Mouse (Mus musculus): ENCODE results near the gene Shh. TPM values are rescaled to one million over a fixed set of nuclear protein-coding genes. Genes with fewer than 3 reads are reported as not detected.

Shh gene
- 4.5 and 5.1 TPM in 2 replicates for polyA plus RNA-seq (2016; fragmentation: Nextera tagmentation; extraction: Ambion mirVana)

DNA sequence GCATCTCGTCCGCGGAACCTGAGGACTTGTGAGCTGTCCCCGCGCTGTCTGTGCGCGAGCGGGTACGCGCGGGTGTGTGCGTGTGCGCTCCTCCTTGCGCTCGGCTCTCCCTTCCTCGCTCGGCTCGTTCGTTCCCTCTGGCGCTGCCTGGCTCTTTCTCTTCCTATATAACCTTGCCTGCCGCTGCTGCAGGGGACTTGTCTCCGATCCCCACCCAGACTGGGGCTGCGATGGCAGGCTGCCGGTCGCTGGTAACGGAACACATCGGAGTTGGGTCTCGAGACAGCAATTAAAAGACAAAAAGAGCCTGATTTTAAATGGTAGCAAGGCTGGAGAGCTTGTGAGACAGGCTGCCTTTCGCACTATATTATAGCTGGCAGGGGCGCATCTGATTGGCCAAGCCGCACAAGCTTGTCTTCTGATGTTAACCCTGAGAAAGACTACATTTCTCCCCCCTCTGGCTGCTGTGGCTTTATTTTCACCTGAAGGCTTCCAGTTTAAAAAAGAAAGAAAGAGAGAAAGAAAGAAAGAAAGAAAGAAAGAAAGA, at the start of gene Shh:
Gene Shh, minus strand, starts transcription at position 497 of the 547 bp plus-strand sequence.
- peak within 1 kb of the TSS; percentile 69; the same call in 1 of the 2 replicates for H3K27ac ChIP-seq (replicated peaks)
- under 1% methylated on average over 31 of the region's 31 CpGs for WGBS

DNA sequence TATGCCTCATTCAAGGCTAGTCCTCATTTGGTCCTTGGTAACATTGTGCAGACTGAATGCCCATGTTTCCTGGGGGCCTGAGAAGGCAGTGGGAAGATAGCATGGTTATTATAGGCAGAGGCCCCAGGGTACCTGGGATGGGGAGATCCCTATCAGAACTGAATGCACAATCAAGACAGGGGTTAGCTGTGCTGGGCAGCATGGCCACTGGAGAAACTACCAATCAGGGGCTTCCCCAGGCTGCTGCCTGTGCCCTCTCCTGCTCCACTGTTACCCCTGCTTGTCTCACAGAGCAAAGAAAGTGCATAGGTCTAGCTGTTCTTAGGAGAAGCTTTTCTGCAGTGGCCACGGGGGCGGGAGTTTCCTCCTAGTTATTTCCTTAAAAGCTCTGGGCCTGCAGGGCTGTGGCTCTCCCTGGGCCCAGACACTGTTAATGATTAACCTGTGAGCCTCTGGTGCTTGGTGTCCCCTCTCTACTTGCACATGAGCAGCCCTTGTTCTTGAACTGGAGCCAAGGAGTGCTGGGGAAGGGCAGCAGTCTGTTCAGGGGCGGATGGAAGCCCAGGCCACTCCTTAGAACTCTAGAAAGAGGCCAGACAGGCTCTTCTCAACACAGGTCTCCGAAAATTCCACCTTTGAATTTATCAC, 33.9 kb upstream of the Shh start:
- Histone ChIP-seq H3K4me2 (replicated peaks) (no peak overlapping the region), H3K36me3 (no peaks in the 10 kb centered on the region), H3K4me1 (no peaks in the 10 kb centered on the region), H3K27me3 (no peaks in the 10 kb centered on the region), H3K9ac (replicated peaks) (no peak overlapping the region), H3K4me3 (no peak overlapping the region), H3K9me3 (no peaks in the 10 kb centered on the region), H3K27ac (replicated peaks) (no peak overlapping the region)
- no peak for ATAC-seq (ENCODE audit: low FRiP score, low read depth)
- 74% methylated on average over 4 of the region's 4 CpGs for WGBS

More for the DNA sequence above, at the start of gene Shh:
- H3K36me3 ChIP-seq: no peaks in the 10 kb centered on the region
- ATAC-seq (ENCODE audit: low FRiP score, low read depth): peak; percentile 42; the same call in 1 of the 2 replicates
- peaks cover 90% of the 10 kb centered on the region for H3K27me3 ChIP-seq
- H3K4me3 ChIP-seq: peak within 1 kb of the TSS; percentile 56
- peak within 1 kb of the TSS; percentile 53 for H3K9ac ChIP-seq (replicated peaks)
- peaks cover 32% of the 10 kb centered on the region for H3K4me1 ChIP-seq
- no peaks in the 10 kb centered on the region for H3K9me3 ChIP-seq
- H3K4me2 ChIP-seq (replicated peaks): peak within 1 kb of the TSS; percentile 86

DNA sequence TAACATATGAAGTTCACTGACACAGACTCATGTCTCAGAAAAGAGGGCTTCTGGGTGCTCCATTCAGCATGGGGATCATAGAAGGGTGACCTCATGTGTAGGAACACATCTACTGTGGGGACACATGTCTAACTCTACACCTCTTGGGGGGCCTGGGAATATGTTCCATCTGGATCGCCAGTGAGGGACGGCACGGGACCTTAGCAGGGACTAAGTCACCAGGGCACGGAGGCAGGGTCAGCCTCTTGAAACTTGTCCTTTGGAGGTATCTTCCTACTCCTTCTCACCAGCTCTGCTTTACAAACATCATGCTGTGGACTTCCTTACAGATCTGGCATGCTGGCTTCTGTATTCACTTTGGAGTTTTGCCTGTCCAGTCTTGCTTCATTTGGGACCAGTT, 31.8 kb upstream of the Shh start:
- Histone ChIP-seq H3K36me3 (no peaks in the 10 kb centered on the region), H3K9me3 (no peaks in the 10 kb centered on the region), H3K4me3 (no peak overlapping the region), H3K4me1 (no peaks in the 10 kb centered on the region), H3K27ac (replicated peaks) (no peak overlapping the region), H3K9ac (replicated peaks) (no peak overlapping the region), H3K27me3 (no peaks in the 10 kb centered on the region), H3K4me2 (replicated peaks) (no peak overlapping the region)
- WGBS: 90% methylated on average over 4 of the region's 4 CpGs
- ATAC-seq (ENCODE audit: low FRiP score, low read depth): no peak

DNA sequence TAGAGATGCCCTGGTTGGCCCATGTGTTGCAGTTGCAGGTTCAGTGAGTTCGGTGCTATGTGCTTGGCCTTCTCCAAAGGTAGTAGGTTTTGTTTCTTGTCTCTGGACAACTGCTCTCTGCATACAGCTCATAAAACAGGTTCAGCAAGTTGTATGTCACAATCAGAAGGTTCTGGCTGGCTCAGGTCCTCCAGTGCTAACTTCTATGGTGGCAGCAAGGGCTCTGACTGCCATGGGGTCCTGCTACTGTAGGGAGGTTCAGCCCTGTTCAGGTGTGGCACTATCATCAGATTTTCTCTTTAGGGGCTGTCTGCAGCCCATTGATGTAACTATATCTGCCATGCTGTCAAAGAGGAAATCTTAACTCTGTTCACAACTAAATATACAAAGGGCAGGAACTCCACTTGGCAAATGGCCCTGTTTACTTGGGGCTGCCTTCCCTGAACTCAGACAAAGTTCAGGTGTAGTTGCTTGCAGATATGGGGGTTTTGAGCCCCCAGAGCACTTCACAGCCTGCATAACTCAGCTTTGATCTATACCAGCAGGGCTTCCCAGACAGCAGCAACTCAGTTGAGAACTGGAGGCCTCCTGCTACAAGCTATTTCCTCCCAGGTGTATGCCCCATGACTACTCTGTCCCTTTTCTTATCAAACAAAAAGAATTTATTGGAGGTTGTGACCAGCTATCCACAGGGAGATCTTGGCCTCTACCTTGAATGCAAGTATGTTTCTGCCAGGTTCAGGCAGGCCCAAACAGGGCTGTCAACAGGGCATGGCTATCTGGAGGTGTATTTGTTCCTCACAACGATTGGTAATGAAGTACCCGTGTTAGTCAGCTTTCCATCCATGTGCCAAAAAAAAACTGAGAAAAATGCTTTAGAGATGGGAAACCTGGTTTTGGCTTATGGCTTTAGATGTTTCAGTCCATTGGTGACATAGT, 28.9 kb upstream of the Shh start:
- Histone ChIP-seq H3K27ac (replicated peaks) (no peak overlapping the region), H3K27me3 (no peaks in the 10 kb centered on the region), H3K4me2 (replicated peaks) (no peak overlapping the region), H3K9ac (replicated peaks) (no peak overlapping the region), H3K9me3 (no peaks in the 10 kb centered on the region), H3K4me1 (no peaks in the 10 kb centered on the region), H3K36me3 (no peaks in the 10 kb centered on the region), H3K4me3 (no peak overlapping the region)
- no peak for ATAC-seq (ENCODE audit: low FRiP score, low read depth)
- 89% methylated on average over 3 of the region's 3 CpGs for WGBS

DNA sequence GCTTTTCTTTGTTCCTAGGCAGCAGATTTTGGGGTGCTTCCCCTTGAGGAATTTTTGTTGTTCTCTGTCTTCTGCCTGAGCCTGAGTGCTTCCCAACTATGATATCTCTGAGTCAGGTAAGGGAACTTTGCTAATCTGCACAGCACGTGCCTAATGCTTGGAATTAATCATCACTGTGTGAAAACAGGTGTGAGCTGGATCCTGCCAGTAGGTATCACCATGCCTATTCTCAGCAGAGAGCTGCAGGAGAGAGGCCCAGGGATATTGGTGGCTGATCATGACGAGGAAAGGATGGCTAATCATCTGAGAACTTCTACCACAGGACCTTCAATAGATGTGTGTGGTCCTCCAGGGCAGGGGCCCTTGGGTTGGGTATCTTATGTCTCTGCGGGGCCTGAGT, 26.5 kb upstream of the Shh start:
- Histone ChIP-seq H3K36me3 (no peaks in the 10 kb centered on the region), H3K9me3 (no peaks in the 10 kb centered on the region), H3K9ac (replicated peaks) (no peak overlapping the region), H3K4me2 (replicated peaks) (no peak overlapping the region), H3K27ac (replicated peaks) (no peak overlapping the region), H3K27me3 (no peaks in the 10 kb centered on the region), H3K4me3 (no peak overlapping the region), H3K4me1 (no peaks in the 10 kb centered on the region)
- 78% methylated on average over 3 of the region's 3 CpGs for WGBS
- ATAC-seq (ENCODE audit: low FRiP score, low read depth): no peak

DNA sequence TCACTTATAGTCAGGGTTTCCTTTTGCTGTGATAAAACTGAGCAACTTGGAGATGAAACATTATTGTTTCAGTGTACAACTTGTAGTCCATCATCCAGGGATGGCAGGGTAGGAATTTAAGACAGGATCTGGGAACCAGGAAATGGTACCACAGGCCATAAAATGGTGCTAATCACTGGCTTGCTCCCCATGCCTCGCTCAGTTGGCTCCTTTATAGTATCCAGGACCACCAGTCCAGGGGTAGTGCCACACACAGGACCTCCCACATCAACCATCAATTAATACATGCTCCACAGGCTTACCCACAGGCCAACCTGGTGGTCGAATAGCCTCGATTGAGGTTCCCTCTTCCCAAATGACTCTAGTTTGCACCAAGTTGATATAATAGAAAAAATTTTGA, 15.9 kb upstream of the Shh start:
- no peaks in the 10 kb centered on the region for H3K36me3 ChIP-seq
- H3K27ac ChIP-seq (replicated peaks): no peak overlapping the region
- ATAC-seq (ENCODE audit: low FRiP score, low read depth): no peak
- H3K4me2 ChIP-seq (replicated peaks): no peak overlapping the region
- no peaks in the 10 kb centered on the region for H3K4me1 ChIP-seq
- no peaks in the 10 kb centered on the region for H3K27me3 ChIP-seq
- no peak overlapping the region for H3K9ac ChIP-seq (replicated peaks)
- H3K9me3 ChIP-seq: no peaks in the 10 kb centered on the region
- no peak overlapping the region for H3K4me3 ChIP-seq
- 78% methylated on average over 3 of the region's 3 CpGs for WGBS

DNA sequence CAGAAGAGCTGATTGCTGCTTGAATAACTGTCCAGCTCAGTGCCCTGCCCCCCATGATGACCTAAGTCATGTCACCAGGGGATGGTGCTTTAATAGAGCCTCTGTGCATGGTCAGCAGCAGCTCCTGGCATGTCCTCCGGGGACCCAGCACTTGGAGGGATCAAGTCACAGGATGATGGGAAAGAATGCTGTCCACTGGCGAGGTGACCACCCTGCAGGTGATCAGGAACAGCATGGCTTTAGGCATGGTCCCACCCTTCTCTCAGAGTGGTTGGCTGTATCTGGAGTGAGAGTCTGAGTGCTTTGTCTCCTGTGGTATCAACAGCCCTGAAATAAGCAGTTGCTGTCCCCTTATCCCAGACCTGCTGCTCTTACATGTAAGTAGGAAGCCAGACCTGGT, 14.7 kb upstream of the Shh start:
- no peak overlapping the region for H3K9ac ChIP-seq (replicated peaks)

DNA sequence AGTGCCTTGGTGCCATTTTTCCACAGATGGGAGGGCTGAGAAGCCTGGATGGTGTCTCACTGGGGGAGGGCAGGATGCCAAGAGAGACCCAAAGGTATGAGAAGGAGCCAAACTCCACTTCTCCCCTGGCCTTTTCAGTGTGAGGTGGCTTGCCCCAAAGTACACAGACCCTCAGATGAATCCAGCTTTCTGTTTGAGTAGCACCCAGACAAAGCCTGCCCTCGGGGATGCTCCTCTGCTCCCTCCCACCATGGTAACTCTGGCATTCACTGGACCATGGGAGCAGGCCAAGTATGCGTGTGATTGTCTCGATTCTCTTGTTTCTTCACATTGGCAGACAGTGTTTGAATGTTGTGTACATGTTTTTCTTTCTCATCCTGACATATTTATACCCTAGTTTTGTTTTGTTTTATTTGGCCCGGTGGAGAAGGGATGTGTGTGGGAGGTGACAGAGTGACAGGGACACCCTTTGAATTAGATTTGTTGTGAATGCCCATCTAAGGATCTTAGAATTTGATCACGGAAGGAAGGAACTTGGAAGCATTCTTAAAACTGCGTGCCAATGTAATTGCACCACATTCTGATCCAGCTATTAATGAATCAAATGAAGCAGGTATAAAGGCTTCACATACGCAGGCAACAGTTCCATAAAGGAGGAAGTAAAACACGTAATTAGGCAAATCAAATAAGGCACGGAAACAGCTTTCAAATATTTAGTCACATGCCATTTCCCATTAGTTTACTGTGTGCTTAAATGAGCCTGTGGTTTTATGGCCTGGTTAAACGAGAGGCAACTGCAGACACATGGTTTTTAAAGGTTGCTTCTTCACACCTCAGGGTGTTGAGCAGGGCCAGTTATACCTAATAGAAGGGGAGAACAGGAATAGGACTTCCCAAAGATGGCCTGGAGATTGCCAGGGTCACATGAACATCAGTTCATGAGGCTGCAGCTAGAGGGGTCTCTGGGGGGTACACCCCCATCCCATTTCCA, 9.6 kb upstream of the Shh start:
- H3K4me1 ChIP-seq: no peaks in the 10 kb centered on the region
- ATAC-seq (ENCODE audit: low FRiP score, low read depth): no peak
- 75% methylated on average over 10 of the region's 10 CpGs for WGBS

More for the DNA sequence above, 14.7 kb upstream of the Shh start:
- H3K36me3 ChIP-seq: no peaks in the 10 kb centered on the region
- 75% methylated on average over 2 of the region's 2 CpGs for WGBS
- H3K4me2 ChIP-seq (replicated peaks): no peak overlapping the region
- no peaks in the 10 kb centered on the region for H3K9me3 ChIP-seq
- H3K4me3 ChIP-seq: no peak overlapping the region
- no peak for ATAC-seq (ENCODE audit: low FRiP score, low read depth)
- H3K4me1 ChIP-seq: no peaks in the 10 kb centered on the region
- H3K27ac ChIP-seq (replicated peaks): no peak overlapping the region
- no peaks in the 10 kb centered on the region for H3K27me3 ChIP-seq

DNA sequence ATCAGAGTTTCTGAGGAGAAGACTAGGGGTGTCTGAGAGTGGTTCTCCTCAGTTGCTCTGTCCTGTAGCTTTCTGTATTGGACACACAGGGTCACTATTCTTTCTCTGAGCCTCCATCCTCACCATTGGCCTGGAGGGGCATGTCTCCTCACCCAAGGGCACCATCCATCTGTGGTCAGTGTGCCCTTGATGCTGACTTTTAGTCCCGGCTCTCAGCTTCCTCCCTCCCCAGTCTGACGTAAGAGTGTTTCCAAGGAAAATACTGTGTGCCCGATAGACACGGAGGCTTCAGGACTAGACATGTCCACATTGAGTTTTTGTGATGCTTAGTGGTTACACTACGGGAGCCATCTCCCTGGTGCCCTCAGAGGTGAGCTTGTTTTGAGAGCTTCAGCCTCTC, 6.5 kb upstream of the Shh start:
- Histone ChIP-seq H3K9me3 (no peaks in the 10 kb centered on the region), H3K27me3 (peaks cover 31% of the 10 kb centered on the region), H3K4me1 (no peaks in the 10 kb centered on the region), H3K4me3 (no peak overlapping the region), H3K27ac (replicated peaks) (no peak overlapping the region), H3K36me3 (no peaks in the 10 kb centered on the region), H3K9ac (replicated peaks) (no peak overlapping the region), H3K4me2 (replicated peaks) (no peak overlapping the region)
- ATAC-seq (ENCODE audit: low FRiP score, low read depth): no peak
- WGBS: 85% methylated on average over 5 of the region's 5 CpGs

More for the DNA sequence above, 9.6 kb upstream of the Shh start:
- H3K27me3 ChIP-seq: peaks cover 9% of the 10 kb centered on the region; the same call in 1 of the 2 replicates
- no peaks in the 10 kb centered on the region for H3K9me3 ChIP-seq
- no peak overlapping the region for H3K4me3 ChIP-seq
- H3K9ac ChIP-seq (replicated peaks): no peak overlapping the region
- H3K27ac ChIP-seq (replicated peaks): no peak overlapping the region
- H3K4me2 ChIP-seq (replicated peaks): no peak overlapping the region
- H3K36me3 ChIP-seq: no peaks in the 10 kb centered on the region

DNA sequence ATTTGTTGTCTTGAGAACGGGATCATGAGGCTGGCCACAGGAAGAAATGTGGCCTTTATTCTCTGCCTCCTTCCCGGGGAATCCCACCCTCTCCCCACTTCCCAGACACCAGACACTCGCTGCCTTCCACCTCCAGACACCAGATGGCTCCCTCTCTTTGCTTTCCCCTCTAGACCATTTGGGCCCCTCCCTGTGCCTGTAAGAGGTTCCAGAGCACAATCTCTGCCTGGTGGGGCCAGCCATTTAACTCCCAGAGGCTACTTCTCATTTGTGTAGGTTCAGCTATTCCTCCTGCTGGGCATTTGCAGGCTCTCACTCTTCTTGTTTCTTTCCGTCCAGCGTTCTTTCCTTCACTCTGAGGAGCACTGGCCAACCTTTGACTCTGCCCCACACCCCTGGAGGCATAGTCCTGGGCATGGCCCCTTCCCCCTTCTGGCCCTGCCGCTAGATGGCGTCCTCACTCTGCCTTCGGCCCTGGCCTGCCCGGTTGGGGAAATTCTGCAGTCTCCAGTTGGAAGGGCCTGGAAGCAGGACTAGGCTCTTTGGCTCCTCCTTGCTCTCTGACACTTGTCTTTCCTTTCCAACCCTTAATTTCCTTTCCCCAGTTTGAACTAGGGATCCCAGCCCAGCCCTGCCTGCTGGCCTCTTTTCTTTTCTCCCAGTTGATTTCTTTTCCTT, 2.6 kb upstream of the Shh start:
- no peak overlapping the region for H3K4me2 ChIP-seq (replicated peaks)
- ATAC-seq (ENCODE audit: low FRiP score, low read depth): 0 out of 2 replicates have a peak, but pooled peaks have one; percentile 25
- 6% methylated on average over 9 of the region's 9 CpGs for WGBS
- H3K9ac ChIP-seq (replicated peaks): no peak overlapping the region
- no peak overlapping the region for H3K27ac ChIP-seq (replicated peaks)
- H3K9me3 ChIP-seq: no peaks in the 10 kb centered on the region
- H3K4me3 ChIP-seq: no peak overlapping the region
- H3K27me3 ChIP-seq: peaks cover 70% of the 10 kb centered on the region
- H3K4me1 ChIP-seq: peaks cover 11% of the 10 kb centered on the region
- no peaks in the 10 kb centered on the region for H3K36me3 ChIP-seq

DNA sequence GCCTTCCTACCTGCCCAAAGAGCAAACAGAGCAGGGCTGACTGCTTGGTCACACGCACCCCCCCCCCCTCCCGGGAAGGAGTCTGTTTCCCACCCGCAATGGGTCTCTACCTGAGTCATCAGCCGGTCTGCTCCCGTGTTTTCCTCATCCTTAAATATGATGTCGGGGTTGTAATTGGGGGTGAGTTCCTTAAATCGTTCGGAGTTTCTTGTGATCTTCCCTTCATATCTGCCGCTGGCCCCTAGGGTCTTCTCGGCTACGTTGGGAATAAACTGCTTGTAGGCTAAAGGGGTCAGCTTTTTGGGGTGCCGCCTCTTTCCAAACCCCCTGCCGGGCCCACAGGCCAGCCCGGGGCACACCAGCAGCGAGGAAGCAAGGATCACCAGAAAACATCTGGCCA, 705 bp downstream of the Shh start:
- Histone ChIP-seq H3K9me3 (no peaks in the 10 kb centered on the region), H3K9ac (replicated peaks) (peak overlapping the region; percentile 53), H3K27ac (replicated peaks) (peak overlapping the region; percentile 69; the same call in 1 of the 2 replicates), H3K4me1 (peaks cover 32% of the 10 kb centered on the region), H3K4me2 (replicated peaks) (peak overlapping the region; percentile 86), H3K27me3 (peaks cover 93% of the 10 kb centered on the region), H3K4me3 (peak overlapping the region; percentile 56), H3K36me3 (no peaks in the 10 kb centered on the region)
- WGBS: 1% methylated on average over 14 of the region's 15 CpGs
- ATAC-seq (ENCODE audit: low FRiP score, low read depth): no peak
